Mouse (Mus musculus) 3T3-L1 (cell line): Measurements from ENCODE around the gene Efl1.
"Not testable (repeated sequence)": the region's sequence is repeated elsewhere in the genome, so short reads cannot be mapped to it uniquely, and the experiment has no call there.

Experiments
- DNase-seq: peaks from one replicate; pipeline ENCODE4 v3.0.0-alpha.2; 2015; ENCODE audit warnings: low read depth, low spot score

The Efl1 gene

GRCm38 (mm10) chr7:82719740-82720139 lies 71.3 kb downstream of the Efl1 start:
- DNase-seq: no peak

GRCm38 (mm10) chr7:82720501-82720900 lies 72.1 kb downstream of the Efl1 start:
- no peak for DNase-seq

- DNase-seq: no peak
These were observed 72.5 kb downstream of the Efl1 start for GRCm38 (mm10) chr7:82720906-82721305.

GRCm38 (mm10) chr7:82722486-82723123 lies 74.2 kb downstream of the Efl1 start:
- no peak for DNase-seq

- no peak for DNase-seq
These were observed 74.9 kb downstream of the Efl1 start for GRCm38 (mm10) chr7:82723151-82723871.

GRCm38 (mm10) chr7:82724491-82724890 lies 76.1 kb downstream of the Efl1 start:
- DNase-seq: no peak

GRCm38 (mm10) chr7:82725006-82725636 lies 76.7 kb downstream of the Efl1 start:
- no peak for DNase-seq

GRCm38 (mm10) chr7:82725741-82726450 lies 77.5 kb downstream of the Efl1 start:
- no peak for DNase-seq

- DNase-seq: no peak
These were observed 78.7 kb downstream of the Efl1 start for GRCm38 (mm10) chr7:82727066-82727465.

GRCm38 (mm10) chr7:82729009-82729408 lies 80.6 kb downstream of the Efl1 start:
- DNase-seq: not testable (repeated sequence)

GRCm38 (mm10) chr7:82733118-82733517 lies 84.7 kb downstream of the Efl1 start:
- DNase-seq: peak; percentile 2

GRCm38 (mm10) chr7:82733995-82734394 lies 85.6 kb downstream of the Efl1 start:
- DNase-seq: no peak

GRCm38 (mm10) chr7:82734748-82735600 lies 86.6 kb downstream of the Efl1 start:
- peak; percentile 50 for DNase-seq

- no peak for DNase-seq
These were observed 94.8 kb downstream of the Efl1 start for GRCm38 (mm10) chr7:82743116-82743765.

GRCm38 (mm10) chr7:82744167-82744715 lies 95.8 kb downstream of the Efl1 start:
- DNase-seq: no peak

GRCm38 (mm10) chr7:82748812-82749211 lies 100.4 kb downstream of the Efl1 start:
- no peak for DNase-seq

GRCm38 (mm10) chr7:82749239-82749638 lies 100.8 kb downstream of the Efl1 start:
- DNase-seq: no peak

GRCm38 (mm10) chr7:82752171-82753085 lies 104.0 kb downstream of the Efl1 start:
- DNase-seq: no peak

- no peak for DNase-seq
These were observed 107.3 kb downstream of the Efl1 start for GRCm38 (mm10) chr7:82755602-82756155.
